Mouse (Mus musculus) layer of hippocampus, postnatal 36 days (tissue): ENCODE results near the gene Plxnc1. TPM values are rescaled to one million over a fixed set of nuclear protein-coding genes. Genes with fewer than 3 reads are reported as not detected.

Experiments used
- DNase-seq, 2 experiments: peaks; one replicate each; pipeline ENCODE4 v3.0.0; 2022
- total RNA-seq, 2 experiments: library from RNA; stranded (reverse); gene quantifications; 2 replicates each; pipeline ENCODE4 v1.2.3; 2021

Plxnc1 gene
- total RNA-seq, 2 experiments from 2014 or later, result 32.6 to 33.5 TPM

- no peak for DNase-seq
Measured at GRCm38 (mm10) chr10:94866995-94867856, 77.4 kb downstream of the Plxnc1 start.

GRCm38 (mm10) chr10:94865206-94865605, 79.4 kb downstream of the Plxnc1 start:
- no peak for DNase-seq

- no peak for DNase-seq
Measured at GRCm38 (mm10) chr10:94864199-94864928, 80.3 kb downstream of the Plxnc1 start.

GRCm38 (mm10) chr10:94863251-94863650, 81.4 kb downstream of the Plxnc1 start:
- DNase-seq, result no peak

GRCm38 (mm10) chr10:94860870-94861269, 83.8 kb downstream of the Plxnc1 start:
- DNase-seq, result no peak

- no peak for DNase-seq
Measured at GRCm38 (mm10) chr10:94858277-94859033, 86.2 kb downstream of the Plxnc1 start.

- no peak for DNase-seq
Measured at GRCm38 (mm10) chr10:94850565-94850964, 94.1 kb downstream of the Plxnc1 start.

GRCm38 (mm10) chr10:94849930-94850329, 94.7 kb downstream of the Plxnc1 start:
- DNase-seq, result no peak

GRCm38 (mm10) chr10:94849360-94849759, 95.3 kb downstream of the Plxnc1 start:
- DNase-seq, result no peak

- DNase-seq, result no peak
Measured at GRCm38 (mm10) chr10:94848344-94848743, 96.3 kb downstream of the Plxnc1 start.

GRCm38 (mm10) chr10:94846501-94847105, 98.0 kb downstream of the Plxnc1 start:
- no peak for DNase-seq

GRCm38 (mm10) chr10:94844692-94845091, 99.9 kb downstream of the Plxnc1 start:
- no peak for DNase-seq

- DNase-seq, result no peak
Measured at GRCm38 (mm10) chr10:94835874-94836273, 108.8 kb downstream of the Plxnc1 start.

GRCm38 (mm10) chr10:94829407-94829806, 115.2 kb downstream of the Plxnc1 start:
- DNase-seq, result peak; percentile 85 to 86

GRCm38 (mm10) chr10:94828734-94829230, 115.9 kb downstream of the Plxnc1 start:
- DNase-seq, result no peak

GRCm38 (mm10) chr10:94827890-94828733, 116.5 kb downstream of the Plxnc1 start:
- DNase-seq, result no peak

GRCm38 (mm10) chr10:94827325-94827724, 117.3 kb downstream of the Plxnc1 start:
- no peak for DNase-seq

- no peak for DNase-seq
Measured at GRCm38 (mm10) chr10:94826436-94826835, 118.2 kb downstream of the Plxnc1 start.

- DNase-seq, result no peak
Measured at GRCm38 (mm10) chr10:94825951-94826350, 118.7 kb downstream of the Plxnc1 start.

GRCm38 (mm10) chr10:94823971-94824760, 120.5 kb downstream of the Plxnc1 start:
- DNase-seq, result no peak
